Mouse (Mus musculus) urinary bladder, adult 2 months (tissue): ENCODE results near the gene Mcat. TPM values are rescaled to one million over a fixed set of nuclear protein-coding genes. Genes with fewer than 3 reads are reported as not detected.
A peak's percentile ranks its signal among the peaks of the same experiment; 100 is the strongest.

Experiments
- DNase-seq: peaks from one replicate; pipeline ENCODE4 v3.0.0; 2022; ENCODE audit warnings: low spot score
- polyA plus RNA-seq: library from polyadenylated mRNA; depleted of rRNA; stranded (reverse); fragments of >200 nt; gene quantifications from 2 replicates; pipeline ENCODE4 v1.2.3, GENCODE M21; 2012

Gene Mcat
- polyA plus RNA-seq, 1 experiment: 23.5 TPM

DNA sequence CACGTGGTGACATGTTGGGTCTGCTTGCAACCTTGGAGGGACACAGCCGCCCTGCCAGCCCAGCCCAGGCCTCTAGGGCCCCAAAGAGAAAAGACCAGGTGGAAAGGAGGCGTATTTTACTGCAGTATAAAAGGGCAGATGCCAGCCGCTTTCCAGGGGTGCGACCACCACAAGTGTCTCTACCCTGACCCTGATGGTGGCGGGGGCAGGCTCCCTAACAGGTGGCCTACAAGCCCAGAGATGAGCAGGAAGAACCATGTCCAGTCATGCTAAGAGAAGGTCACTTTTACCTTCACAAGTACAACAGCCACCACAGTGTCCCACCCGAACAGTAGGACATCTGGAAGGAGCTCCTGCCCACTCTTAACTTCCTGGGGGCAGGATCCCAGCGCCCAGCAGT, 12.0 kb upstream of the Mcat start:
- no peak for DNase-seq

DNA sequence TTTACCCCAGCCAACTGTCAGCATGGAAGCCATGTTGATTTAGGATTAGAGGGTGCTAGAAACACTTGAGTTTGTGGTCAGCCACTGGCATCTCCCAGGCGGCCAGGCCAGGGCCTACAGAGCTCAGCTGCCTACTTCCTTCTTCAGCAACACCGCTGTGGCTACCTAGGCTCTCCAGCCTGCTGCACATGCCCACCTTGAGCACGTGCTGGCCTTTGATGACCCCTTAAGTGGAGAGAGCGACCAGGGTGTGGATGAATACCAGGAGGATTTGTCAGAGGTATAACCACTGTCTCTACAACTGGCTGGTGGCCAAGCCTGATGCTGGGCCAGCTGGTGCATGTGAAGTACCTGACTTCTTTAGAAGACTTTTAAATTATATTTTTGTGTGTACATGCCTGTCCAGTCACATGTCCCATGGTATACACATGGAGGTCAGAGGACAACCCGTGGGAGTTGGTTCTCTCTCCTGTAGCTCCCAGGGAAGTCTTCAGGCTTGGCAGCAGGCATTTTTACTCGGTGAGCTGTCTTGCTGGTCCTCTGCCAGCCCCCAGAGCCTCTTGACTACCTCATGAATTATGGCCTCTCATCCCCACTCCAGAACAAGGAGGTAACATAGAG, 11.3 kb upstream of the Mcat start:
- DNase-seq: no peak

DNA sequence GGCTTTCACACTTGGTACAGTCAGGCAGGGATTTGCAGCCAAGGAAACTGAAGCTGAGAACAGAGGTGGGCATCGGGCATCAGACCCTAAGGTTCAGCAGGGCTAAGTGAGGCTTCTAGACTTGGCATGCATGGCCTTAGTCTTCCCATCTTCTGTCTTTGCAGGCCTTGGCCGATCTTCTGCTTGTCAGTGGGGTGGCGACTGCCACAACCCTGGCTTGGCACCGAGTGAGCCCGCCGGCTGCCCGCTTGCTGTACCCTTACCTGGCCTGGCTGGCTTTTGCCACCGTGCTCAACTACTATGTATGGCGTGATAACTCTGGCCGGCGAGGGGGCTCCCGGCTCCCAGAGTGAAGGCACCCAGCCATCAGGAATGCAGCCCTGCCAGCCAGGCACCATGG, 10.0 kb upstream of the Mcat start:
- no peak for DNase-seq

DNA sequence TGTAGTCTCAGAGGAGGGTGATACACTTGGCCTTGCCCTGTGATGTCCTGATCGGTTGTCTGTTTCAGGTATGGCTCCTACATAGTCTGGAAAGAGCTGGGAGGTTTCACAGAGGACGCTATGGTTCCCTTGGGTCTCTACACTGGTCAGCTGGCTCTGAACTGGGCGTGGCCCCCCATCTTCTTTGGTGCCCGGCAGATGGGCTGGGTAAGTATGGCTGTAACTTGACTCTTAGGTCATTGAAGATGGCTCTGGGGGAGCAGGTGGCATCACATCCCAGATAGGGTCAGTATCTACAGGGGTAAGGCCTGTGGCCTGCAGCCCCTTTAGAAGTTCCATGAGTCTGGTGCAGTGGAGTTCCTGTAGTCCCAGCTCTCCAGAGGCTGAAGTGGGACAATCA, 8.5 kb upstream of the Mcat start:
- no peak for DNase-seq

DNA sequence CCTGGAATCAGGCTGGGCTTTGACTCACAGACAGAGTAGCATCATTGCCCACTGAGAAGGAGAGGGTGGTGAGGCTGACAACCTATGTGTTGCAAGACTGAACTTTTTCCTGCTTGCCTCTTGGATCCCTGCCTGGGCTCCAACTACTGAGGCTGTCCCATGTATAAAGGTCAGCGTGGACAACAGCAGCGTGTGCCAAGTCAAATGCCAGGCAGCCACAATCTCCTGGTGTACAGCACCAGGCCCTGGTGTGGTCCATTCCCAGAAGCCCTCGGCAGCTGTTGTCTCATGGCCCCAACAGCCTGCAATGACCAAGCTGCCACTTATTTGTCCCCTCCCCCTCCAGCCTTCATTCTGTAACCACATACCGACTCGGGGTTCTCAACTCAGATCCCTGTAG, 8.0 kb upstream of the Mcat start:
- no peak for DNase-seq

DNA sequence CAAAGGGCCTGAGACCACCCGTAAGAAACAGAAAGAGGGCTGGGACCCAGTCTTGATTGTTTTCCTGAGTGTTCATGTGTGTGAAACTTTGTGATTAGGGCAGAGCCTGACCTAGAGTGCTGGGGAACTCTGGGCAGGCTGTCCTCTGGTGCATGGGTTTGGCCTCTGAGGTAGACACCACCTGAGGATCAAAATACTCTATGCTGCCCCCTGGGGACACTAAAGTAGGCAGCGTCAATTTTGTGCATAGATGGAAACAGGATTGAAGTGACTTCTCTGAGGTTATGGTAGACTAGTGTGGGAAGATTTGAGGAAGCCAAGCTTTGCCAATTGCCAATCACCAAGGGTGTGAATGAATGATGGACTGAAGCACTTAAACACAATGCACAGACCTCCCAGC, 7.1 kb upstream of the Mcat start:
- DNase-seq: no peak

DNA sequence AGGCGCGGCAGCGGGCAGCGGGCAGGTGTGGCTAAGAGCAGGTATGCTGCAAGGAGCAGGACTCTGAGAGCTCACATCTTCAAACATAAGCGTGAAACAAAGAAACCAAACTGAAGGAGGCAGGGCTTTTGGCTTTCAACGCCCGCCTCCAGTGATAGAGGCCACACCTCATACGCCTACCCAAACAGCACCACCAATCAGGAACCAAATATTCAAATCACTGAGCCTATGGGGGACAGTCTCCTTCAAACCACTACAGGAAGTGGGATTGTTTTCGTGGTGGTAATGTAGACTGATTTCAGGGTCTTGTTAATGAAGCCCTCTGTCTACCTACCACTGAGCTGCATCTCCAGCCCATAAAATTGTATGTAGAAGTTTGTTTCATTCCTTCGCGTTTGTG, 6.1 kb upstream of the Mcat start:
- no peak for DNase-seq

DNA sequence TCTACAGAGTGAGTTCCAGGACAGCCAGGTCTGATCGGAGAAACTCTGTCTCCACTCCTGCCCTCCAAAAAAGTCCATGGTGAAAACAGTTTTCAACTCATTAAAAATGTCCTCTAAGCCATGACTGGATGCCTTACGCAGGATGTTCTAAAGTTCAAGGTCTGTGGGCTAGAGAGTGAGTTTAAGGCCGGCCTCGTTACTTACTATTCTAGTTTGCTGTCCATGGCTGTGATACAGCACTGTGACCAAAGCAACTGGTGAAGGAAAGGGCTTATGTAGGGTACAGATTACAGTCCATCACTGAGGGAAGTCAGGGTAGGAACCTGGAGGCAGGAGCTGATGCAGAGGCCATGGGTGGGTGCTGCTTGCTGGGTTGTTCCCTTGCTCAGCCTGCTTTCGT, 5.0 kb upstream of the Mcat start:
- no peak for DNase-seq

DNA sequence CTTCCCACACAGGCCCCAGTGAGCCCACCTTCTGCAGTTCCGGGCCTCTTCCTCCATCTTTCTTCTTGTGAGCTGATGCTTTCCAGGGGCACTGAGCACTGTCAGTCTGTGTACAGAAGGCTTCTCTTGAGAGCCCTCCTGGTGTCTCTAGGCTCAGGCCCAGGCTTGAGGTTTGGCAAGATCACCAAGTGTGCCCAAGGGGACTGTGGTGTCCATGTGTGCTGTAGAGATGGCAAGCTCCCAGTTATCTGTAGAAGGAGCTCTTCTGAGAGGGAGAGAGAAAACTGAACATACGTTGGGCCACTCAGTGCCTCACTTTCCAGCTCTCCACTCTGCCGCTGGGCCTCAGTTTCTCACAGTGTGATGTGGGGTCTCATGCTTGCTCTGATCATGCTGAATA, 4.1 kb upstream of the Mcat start:
- no peak for DNase-seq

DNA sequence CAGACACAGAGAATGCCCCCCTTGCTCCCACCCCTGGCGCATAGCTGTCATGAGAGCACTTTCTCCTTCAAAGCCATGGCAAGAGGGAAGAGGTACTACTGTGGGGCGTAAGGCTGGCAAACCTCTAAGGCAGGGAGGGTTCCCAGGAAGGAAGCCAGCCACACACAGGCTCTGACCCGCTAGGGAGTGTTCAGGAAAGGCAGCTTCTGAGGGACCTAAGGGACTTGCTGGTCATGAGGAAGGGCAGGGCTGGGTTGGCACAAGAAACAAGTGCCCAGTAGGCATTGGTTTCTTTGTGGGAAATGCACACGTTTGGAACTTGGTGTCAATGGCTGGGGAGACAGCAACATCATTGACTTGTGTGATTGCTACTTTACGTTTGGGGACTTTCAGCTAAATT, 2.4 kb upstream of the Mcat start:
- DNase-seq: no peak

DNA sequence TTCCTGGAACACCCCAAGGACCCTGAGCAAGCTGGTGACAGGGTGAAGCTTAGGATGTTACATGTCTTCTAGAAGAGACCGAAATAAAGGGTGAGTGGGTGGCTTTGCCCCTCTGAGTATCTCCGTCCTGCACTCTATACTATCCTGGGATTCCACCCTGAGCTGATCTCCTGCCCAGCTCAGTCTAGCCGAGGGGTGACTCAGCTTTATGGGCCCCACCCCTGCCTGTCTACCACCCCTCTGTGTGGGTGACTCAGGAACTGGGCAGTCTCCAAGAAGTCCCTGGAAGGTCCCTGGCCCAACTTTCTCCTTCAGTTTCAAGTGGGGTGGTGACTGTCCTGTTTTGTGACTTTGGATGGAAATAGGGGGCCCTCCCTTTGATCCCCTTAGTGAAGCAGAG, 1.8 kb upstream of the Mcat start:
- DNase-seq: no peak

DNA sequence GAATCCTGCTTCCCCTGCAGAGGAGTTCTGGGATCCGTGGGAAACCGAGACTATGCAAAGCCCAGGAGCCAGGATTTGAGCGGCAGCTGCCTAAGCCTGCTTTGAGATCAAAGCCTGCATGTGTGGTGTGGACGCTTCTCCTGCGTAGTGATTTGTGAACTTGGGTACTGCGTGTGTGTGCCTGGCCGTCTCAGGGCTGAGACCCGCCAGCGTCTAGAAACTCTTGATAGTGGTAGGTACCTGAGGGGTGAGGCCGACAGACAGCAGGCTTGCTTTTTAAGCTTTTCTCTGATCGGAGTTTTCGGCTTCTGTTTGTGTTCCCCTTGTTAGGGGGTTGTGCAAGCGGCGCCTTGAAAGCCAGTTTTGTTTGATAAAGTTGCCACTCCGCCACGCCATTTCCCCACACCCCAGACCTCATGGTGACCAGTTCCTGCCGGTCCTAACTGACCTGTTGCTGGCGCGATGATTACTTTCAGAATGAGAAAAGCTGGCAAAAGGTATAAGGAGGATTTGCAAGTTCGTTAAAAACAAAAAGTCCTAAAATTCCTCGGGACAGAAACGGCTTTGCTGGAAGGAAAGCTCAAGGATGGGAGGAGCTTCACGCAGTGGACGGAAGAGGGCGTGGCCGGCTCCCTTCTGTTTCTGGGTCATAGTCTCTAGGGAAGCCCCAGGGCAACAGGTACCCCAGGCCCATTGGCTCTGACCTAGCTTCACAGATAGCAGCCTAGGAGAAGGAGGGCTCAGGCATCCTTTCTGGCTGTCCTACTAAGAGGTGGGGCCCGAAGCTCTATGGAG, 467 bp upstream of the Mcat start:
- no peak for DNase-seq

DNA sequence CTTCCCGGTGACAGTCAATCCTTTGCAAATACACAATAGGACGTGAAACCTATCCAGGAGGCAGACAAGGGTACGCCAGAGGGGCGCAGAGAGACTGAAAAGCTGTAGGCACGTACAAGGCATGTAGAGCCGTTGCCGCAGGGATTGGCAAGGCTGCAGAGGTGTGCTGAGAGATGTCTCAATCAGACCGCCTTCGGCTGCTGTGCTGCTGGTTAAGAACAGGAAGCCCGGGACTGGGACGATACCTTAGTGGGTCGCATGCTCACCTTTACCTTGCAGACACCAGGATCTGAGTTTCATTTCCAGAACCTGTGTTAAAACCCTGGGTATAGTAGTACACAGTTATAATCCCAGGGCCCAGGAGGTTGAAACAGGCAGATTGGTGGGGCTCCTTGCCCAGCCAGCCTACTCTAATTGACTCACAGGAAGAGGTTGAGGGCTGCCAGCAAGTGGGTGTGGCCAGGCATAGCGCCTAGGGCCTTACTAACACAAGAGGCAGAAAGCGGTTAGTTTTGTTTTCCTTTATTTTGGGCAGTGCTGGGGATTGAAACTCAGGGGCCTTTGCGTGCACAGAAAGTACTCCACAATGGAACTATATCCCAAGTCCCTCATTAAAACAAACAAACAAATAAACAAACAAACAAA, 839 bp downstream of the Mcat start:
- peak; percentile 46 for DNase-seq

DNA sequence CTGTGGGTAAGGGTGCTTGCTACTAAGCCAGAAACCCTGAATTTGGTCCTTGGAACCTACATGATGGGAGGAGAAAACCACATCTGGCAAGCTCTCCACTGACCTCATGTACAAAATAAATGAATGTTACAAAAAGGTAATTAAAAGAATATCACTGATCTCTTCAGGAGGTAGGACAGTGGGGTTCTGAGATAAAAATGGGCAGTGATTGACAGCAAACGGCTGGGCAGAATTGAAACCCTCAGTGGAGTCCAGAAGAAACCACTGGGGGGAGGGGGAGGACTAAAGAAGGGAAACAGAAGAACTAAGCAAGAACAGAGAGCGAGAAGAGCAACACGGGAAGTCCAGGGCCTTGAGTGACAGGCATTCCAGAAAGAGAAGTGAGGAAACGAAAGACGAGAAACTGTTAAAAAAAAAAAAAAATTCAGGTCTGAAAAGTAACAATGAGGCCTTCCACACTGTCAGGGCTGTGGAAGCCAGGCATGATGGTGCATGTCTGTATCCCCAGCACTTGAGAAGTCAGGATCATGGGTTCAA, 2.6 kb downstream of the Mcat start:
- no peak for DNase-seq

DNA sequence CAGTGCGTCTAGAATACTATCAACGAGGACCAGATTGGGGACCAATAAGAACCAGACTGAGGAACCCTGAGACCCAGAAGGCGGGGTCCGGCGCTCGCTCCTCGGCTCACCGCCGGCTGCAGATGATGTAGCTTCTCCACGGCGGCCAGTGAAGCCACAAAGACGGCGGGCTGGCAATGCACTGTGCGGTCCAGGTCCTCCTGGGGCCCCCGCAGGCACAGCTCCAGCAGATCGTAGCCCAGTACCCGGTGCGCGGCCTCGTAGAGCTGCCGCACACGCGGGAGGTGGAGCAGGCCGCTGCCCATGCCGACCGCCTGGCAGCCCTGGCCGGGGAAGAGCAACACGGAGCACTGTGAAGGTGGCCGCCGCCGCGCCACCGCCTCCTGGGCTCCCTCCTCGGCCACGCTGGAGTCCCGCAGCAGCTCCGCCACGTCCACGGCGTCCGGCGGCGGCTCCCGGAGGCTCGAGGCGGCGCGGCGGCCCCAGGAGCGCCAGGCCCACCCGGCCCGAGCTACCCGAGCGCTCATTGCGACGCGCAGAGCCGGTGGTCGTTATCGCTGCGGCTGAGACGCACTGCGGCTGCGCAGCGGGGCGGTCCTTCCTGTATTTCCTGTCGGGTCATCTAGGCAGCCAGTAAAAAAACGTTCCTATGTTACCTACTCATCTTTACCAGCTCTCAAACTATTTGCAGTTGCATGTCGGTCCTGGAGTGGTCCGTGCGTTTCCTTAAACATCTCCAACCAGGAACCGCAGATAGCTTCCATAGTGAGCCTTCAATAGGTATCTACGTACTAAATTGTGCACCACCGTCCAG, 8.2 kb downstream of the Mcat start:
- peak; percentile 79 for DNase-seq

DNA sequence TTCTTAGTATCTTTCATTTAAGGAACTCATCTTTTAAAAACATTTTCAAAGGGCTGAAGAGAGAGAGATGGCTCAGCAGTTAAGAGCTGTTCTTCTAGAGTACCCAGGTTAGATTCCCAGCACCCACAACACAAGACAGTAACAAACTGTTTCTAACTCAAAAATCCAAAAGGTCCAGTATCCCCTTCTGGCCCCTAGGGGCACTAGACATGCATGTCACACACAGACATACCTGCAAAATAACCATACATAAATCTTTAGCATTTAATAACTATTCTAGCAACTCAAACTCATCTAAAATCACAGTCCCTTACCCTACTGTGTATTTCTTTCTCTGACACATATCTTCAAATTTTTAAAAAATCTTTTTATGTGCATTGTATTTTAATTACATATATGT, 9.8 kb downstream of the Mcat start:
- no peak for DNase-seq

DNA sequence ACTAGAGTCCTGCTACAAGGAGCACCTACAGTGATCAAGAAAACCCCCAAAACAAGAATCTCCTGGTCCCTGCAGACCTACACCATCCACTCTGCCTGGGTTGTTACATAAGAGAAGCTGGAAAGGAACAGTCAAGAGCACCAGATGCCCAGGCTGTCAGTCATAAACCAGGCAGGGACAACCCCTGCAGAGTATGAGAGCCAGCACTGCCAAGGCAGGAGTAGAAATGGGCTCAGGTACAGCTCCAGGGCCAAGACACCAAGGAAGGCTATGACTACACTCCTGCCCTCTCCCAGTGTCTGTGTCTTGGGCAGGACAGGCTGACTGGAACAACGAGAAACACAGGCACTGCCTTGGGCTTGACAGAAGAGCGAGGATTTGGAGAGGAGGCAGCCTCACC, 13.4 kb downstream of the Mcat start:
- DNase-seq: no peak

DNA sequence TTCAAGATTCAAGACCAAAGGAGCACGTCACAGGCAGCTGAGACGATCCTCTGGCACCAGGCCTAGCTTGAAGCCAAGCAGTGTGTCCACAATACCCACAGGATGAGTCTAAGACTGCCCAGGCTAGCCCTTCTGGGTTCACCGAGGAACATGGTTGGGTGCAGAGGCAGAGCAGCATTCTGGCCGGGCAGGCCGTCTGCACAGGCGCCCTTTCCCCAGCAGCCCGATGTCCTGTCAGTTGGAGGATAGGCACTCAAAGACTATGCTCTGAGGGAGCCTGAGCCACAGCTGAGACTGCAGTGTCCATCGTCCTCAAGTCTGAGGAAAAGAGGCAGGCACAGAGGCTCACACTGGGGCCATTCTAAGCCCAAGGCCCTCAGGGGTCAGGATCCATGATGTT, 16.4 kb downstream of the Mcat start:
- no peak for DNase-seq

DNA sequence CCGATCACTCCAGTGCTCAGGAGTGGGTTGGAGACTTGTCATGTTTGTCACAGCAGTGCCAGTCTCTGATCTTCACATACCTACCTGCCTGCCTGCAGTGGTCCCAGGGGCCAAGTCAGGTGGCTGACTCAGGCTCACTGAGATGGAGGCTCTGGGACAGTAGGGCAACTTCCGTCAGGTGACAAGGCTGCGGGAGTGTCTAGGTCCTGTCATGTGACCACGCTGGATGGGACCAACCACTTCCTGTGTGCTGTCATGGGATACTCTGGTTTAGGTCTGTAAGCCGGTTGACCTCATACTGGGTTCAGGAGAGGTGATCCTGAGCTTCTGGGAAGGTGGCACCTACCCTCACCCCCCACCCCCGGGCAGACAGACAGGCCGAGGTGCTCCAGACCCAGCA, 17.6 kb downstream of the Mcat start:
- DNase-seq: no peak

DNA sequence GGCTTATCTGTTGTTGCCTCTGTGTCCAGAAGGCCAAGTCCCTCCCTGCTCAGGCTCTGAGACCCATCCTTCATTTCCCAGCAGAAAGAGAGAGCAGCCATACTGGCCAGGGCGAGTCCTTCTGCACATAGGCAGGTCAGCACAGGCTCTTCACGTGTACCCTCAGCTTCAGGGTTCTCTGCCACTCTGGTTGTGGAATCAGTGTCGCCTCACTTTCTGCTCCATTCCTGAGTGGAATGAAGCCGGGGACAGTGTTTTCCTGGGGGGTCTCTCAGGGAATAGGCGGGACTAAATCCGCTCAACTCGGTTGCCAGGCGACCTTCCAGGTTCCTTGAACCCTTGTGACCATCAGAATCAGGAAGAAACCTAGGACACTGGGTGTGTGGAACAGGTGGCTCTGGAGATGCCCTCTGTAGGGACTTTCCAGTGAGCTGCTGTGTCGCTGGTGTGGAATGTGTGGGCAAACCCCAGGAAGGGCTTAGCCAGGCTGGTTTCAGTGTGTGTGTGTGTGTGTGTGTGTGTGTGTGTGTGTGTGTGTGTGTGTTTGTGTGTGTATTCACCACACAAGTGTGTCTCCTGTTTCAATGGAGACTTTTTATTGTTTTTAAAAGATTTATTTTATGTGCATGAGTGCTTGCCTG, 21.8 kb downstream of the Mcat start:
- no peak for DNase-seq

DNA sequence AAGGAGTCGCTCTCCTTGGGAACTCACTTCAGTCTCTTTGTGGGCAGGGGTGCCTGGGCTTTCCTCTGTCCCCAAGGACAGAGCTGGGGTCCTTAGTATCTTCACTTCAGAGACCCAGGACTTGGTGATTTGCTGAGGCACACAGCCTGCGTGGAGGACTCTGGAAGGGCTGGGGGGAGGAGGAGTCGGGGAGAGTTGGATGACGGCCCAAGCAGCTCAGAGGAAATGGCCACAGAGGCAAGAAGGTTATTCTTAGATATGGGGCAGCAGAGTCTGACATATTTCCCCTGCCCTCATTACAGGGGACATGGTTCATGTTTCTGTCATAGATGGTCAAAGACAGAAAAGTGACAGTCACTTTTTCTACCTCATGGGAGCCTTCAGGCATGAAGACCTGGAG, 23.7 kb downstream of the Mcat start:
- DNase-seq: no peak

DNA sequence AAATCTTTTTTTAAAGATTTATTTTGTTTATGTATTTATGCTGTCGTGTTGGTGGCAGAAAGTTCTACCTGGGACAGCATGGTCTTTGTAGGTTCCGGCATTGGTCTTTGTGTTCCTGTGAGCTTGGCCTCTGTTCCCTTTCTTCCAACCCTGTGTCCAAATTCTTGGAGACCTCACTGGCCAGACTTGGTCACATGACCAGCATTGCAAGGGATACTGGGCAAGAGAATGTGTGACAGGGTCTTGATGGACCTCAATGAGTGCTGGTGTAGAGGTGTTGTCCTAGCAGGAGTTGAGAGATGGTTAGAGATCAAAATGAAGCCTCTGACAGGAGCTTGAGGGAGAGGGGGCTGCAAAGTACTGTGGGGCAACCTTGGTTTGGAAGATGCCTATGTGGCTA, 24.7 kb downstream of the Mcat start:
- DNase-seq: no peak
